Mouse (Mus musculus) urinary bladder, postnatal 36 days (tissue): ENCODE measurements around the gene Hist1h2bm.
"Not testable (repeated sequence)": the region's sequence is repeated elsewhere in the genome, so short reads cannot be mapped to it uniquely, and the experiment has no call there.

Source experiments
- DNase-seq, 2 experiments: peaks; one replicate each; pipeline ENCODE4 v3.0.0; 2022; ENCODE audit warnings: low spot score in 2 of 2, mixed read lengths in 1 of 2

Gene Hist1h2bm

DNA sequence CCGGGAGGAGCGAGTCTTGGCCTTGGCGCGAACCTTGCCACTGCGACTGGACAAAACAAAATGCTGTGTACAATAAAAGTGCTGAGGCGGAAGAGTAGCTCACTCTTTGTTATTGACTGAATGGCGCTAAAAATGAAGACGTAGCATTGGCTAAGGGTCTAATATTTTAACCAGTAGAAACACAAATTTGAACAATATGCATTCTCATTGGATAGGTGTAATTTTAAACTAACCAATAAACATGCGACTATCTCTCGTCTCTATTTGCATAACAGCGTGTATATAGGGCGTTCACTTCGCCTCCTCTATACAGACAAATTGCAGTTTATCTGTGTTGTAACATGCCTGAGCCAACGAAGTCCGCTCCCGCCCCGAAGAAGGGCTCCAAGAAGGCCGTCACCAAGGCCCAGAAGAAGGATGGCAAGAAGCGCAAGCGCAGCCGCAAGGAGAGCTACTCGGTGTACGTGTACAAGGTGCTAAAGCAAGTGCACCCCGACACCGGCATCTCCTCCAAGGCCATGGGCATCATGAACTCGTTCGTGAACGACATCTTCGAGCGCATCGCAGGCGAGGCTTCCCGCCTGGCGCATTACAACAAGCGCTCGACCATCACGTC lies at the start of gene Hist1h2bm:
Hist1h2bm (plus strand) TSS at position 288 of the 616 bp plus-strand sequence.
- peak; percentile 33 to 51 for DNase-seq

DNA sequence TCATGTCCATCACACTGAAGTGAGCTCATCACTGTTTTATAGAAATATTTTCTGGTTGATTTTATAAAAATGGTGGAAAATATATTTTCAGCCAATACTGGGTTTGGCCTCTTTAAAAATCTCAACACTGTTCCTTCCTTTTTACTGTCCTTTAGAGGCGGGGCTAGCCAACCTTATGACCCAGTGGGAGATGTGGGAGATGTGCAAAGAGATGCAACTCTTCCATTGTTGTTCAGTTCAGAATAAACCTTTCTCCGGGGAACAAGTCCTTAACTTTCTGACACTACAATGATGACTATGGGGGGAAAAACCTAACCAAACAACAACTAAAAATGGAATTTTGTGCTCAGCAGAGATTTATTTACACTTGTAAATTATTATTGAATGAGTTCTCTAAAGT lies 44.5 kb upstream of the Hist1h2bm start, which contains the start of gene Olfr1360:
Olfr1360 (minus strand) TSS at position 101 of the 400 bp plus-strand sequence.
- no peak for DNase-seq

DNA sequence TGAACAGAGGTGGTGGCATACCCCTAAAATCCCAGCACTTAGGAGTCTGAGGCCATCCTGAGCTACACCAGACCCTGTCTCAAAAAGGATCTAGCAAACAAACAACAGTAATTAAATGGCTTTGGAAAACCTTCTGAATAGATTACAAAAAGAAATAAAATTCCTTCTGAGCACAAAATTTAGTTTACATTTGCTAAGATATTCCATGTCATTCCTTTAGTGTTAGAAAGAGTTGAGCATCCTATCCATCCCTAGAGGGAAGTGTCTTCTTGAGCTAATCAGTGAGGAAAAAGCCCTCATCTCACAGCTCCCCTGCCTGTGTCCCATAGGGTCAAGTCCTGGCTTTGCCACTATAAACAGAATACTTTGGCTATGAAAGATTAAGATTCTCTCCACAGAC lies 24.0 kb upstream of the Hist1h2bm start, which contains the start of gene Olfr1359:
Olfr1359 (plus strand) TSS at position 301 of the 400 bp plus-strand sequence.
- DNase-seq: no peak

DNA sequence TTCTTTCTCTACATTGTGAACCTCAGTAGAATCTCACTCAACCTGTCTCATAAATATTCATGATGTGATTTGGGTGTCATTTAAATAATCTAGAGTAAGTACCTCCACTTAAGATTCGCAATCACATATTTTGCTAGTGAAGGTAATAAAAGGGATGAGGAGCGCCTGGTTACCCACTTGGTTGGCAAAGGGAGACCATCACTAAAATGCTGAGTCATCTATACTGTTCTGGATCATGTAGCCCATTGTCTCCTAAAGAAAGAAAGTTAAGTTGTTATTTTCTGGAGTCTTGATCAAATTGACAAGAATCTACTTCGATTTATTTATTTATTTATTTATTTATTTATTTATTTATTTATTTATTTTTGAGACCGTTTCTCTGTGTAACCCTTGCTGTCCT lies 15.2 kb upstream of the Hist1h2bm start:
- no peak for DNase-seq

DNA sequence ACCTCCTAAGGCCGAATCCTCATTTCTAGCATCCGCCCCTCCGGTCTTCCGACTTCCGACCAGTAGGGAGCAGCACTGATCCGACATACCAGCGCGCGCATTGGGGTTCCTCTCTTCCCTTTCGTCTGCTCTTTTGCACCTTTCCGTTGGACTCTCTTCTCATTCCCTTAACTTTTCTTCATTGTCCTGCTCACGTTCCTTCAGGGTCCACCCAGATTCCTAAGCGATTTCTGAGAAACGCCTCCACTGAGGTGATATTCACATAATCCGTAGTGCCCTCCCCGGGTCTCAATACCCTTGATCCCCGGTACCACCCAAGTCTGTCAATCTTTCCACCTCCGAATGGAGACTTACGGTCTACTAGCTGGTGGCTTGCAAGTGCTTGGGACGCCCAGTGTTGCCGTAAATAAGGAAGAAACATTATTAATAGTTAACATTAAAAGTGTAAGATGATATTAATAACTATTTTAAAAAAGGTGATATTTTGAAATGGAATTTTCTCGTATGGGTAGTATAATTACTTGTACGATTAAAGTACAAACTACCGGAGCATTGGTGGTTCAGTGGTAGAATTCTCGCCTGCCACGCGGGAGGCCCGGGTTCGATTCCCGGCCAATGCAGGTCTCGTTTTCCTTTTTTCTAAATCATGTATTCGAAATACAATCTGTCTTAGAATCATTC lies 11.7 kb upstream of the Hist1h2bm start:
- DNase-seq: peak; percentile 82 to 88

DNA sequence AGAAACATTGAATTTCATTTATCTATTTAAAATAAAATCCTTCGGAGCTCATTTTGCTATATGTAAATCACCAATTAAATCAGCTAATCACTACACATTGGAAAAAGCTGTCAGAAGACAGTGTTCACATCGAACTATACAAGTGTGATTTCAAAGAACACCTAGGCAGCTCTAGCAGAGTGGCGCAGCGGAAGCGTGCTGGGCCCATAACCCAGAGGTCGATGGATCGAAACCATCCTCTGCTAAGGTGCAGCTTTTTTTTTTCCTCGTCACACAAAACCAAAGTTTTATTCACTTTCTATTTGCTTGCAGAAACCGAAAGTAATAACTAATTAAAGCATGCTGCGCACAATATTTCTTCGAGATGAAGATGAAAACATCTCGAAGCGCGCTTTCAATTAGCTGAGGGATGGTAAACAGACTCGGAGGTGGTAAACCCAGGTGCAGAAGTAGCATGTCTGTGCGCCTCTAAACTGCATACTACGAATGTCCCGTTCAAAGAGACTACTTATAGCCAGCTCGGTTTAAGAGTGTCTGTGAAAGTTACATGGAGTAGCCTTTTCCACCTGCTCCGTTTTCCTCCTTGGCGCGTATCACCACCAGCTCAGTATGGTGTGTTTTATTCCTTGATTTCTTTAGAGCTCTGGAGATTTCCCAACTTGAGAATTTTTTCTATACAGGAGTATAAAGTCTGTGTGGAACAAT lies 10.9 kb upstream of the Hist1h2bm start:
- DNase-seq: peak; percentile 71 to 75

DNA sequence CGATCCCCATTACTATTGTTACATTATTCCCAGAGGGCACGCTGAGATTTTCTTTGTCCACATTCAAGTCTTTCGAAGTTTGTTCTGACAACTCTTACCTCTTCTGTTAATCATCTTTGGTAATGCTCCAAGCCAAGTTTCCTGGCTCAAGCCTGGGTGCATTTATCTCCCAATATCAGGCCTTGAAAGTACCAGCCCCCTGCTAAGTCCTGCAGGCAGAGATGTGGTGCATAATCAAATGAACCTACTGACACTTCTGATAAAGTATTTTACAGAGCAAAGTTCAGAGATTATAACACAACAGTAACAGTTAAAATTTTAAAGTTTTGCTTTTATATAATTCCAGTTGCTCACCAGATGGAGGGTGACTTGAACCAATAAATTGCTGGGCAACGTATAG lies 10.1 kb upstream of the Hist1h2bm start:
- no peak for DNase-seq

DNA sequence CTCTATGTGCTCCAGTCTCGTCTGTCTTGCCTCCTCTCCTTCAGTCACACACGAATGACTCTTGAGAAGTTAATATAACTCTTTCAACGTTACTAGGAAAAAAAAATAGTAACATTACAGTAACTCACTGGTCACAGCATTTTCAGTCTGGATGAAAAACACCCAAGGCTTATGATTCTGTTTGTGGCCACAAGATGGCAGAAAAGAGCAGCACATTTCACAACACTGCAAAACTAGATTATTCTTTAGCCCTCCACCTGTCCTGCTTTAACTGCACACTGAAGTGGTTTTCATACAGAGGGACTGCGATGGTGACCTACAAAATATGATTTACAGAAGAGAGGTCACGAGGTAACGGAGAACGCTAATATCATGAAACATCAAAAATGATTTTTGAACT lies 7.1 kb upstream of the Hist1h2bm start:
- DNase-seq: peak; percentile 41 to 58

DNA sequence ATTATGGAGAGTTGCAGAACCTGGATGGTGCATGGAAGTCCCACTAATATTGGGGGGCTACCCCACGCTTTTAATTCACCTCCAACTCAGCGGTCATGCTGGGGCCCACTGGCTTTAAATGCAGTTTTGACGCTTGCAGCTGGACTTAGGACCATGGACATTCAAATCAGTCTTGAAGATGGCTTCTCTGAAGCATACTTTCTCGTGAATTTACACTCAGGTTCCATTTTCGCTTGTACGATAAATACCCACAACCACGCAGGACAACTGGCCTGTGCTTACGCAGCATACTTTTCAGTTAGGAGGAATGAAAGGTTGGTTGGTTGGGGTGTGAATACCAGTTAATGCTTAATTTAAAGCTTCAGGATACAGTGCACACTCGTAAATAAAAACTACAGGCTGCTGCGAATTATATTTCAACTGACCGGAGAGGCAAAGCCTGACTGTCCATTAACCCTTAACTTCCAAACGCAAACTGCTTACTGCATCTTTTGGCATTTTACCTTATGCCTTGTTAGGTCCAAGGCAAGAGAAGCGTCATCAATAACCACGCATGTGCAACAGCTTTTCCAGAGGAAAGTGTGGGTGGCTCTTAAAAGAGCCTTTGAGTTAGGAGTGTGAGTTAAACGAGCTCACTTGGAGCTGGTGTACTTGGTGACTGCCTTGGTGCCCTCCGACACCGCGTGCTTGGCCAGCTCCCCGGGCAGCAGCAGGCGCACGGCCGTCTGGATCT lies 6.5 kb upstream of the Hist1h2bm start:
- no peak for DNase-seq

DNA sequence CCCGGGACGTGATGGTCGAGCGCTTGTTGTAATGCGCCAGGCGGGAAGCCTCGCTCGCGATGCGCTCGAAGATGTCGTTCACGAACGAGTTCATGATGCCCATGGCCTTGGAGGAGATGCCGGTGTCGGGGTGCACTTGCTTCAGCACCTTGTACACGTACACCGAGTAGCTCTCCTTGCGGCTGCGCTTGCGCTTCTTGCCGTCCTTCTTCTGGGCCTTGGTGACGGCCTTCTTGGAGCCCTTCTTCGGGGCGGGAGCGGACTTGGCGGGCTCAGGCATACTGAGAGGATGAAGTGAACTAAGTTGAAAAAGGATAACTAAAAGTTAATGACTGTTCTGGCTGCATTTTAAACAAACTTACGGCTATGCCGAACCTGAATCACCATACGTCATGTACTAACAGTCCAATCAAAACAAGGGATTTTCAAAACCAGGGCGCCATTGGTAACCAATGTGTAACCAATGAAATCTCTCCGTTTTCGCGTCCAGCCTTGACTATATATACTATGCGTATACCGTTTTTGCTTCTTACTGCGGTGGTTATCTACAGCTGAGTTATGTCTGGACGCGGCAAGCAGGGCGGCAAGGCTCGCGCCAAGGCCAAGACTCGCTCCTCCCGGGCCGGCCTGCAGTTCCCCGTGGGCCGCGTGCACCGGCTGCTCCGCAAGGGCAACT lies 5.8 kb upstream of the Hist1h2bm start, which contains the start of the genes Hist1h2bl and Hist1h2ai:
Hist1h2bl (minus strand) TSS at position 280 of the 676 bp plus-strand sequence.
Hist1h2ai (plus strand) TSS at position 559 of the 676 bp plus-strand sequence.
- peak; percentile 67 to 73 for DNase-seq

DNA sequence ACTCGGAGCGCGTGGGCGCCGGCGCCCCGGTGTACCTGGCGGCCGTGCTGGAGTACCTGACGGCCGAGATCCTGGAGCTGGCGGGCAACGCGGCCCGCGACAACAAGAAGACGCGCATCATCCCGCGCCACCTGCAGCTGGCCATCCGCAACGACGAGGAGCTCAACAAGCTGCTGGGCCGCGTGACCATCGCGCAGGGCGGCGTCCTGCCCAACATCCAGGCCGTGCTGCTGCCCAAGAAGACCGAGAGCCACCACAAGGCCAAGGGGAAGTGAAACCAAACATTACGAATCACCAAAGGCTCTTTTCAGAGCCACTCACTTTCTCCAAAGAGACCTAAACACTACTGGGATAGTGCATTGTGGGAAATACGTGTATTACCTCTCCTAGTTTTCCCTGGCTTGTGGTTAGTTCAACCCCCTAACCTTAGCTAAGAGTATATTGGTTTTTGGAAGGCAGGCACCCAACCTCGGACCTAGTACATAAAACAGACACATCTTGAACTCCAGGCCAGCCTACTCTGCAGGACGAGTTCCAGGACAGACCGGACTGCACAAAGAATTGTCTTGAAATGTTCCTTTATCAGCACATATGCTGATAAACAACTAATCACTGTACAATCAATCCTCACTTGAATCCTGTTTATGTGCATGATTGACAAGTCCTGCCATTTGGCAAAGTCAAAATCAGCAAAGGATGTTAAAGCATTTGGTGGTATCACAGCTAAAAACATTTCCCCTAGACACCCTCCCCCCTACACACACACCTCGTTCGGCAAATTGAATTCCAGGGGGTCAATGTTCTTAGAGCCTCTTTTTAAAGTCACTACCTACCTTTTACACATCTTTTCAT lies 5.1 kb upstream of the Hist1h2bm start:
- DNase-seq: not testable (repeated sequence)

DNA sequence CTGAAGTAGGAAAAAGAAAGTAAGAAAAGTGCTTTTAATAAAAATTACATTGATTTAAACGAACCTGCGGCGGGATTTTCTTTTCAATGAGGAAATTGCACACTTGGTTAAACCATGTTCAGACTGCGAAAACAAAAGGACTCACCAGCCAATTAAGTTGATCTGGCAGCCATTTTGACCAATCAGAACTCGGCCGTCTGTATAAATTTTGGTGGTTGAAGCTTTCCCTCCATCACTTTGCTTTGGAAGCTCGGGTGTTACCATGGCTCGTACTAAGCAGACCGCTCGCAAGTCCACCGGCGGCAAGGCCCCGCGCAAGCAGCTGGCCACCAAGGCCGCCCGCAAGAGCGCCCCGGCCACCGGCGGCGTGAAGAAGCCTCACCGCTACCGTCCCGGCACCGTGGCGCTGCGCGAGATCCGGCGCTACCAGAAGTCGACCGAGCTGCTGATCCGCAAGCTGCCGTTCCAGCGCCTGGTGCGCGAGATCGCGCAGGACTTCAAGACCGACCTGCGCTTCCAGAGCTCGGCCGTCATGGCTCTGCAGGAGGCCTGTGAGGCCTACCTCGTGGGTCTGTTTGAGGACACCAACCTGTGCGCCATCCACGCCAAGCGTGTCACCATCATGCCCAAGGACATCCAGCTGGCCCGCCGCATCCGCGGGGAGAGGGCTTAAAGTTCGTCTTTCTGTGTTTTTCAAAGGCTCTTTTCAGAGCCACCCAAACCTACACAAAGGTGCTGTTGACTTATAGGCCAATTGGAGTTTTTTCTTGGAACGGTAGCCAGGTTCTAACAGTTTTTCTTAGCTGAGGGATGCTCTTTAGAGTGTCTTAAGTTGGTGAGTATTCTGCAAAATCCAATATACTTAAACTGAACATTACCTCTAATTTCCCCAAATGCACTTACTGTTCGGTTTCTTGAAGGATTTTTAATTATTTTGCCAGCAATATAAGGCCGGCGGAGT lies 4.2 kb upstream of the Hist1h2bm start, which contains the start of gene Hist1h3h:
Hist1h3h (plus strand) TSS at position 263 of the 961 bp plus-strand sequence.
- peak; percentile 67 to 80 for DNase-seq

DNA sequence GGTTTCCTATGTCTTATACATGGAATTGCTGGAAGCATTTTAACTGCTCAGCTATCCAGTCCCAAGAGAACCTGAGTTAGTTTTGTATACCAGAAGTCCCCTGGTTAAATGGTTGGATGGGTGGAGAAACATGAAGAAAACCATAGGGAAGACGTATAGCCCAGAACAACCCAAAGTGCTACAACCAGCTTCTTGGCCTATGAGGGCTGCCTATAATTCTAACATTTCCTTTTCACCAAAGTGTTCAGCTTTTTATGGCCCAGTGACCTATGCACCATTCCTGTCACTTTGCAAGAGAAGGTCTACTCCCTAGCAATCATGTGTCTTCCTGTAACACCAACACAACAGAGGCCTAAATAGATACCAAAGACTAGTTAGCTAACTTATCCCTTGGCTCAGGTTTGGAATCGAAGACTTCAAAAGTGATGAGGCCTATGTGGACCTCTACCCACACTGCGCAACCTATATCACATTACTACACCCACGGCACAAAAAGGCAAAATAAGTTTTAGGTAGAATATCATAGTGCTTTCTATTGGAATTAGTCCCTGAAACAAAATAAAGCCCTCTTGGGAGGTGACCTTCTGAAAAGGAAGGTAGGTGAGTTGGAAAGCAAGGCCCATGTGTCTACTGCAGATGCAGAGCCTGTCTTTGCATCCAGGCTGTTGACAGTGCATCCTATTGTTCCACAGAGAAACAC lies 3.3 kb upstream of the Hist1h2bm start:
- no peak for DNase-seq

DNA sequence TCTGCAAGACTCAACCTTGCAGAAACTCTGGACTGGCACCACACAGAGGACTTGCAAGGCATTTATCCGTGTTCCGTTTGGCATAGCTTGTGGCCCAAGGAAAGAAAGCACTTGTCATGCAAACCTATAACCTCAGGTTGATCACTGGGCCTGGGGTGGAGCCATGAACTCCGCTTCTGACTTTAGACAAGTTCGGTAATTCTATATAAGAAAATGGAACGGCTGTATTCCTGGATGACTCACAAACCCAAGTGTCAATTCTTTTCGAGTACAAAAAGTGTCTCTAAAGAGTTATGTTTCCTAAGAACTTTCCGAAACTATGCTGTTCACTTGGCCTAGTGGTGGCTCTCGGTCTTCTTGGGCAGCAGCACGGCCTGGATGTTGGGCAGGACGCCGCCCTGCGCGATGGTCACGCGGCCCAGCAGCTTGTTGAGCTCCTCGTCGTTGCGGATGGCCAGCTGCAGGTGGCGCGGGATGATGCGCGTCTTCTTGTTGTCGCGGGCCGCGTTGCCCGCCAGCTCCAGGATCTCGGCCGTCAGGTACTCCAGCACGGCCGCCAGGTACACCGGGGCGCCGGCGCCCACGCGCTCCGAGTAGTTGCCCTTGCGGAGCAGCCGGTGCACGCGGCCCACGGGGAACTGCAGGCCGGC lies 612 bp upstream of the Hist1h2bm start:
- DNase-seq: not testable (repeated sequence)

DNA sequence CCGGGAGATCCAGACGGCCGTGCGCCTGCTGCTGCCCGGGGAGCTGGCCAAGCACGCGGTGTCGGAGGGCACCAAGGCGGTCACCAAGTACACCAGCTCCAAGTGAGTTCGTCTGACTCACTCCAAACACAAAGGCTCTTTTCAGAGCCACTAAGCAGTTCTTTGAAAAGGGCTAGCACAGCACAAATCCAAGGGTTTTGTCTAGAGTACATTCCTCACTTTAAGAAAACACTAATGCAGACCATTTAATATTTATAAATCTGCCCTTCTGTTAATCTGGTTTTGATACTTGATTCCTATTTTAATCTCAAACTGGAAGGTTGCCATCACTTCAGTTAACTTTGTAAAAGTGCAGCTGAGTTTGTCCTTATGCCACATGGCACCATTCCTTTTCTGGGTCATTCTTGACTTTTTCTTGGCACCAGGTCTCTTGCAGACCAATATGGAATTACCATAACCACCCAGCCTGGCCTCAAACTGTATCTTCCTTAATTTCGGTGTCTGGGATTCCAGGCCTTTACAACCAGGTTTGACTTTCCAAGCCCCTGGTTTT lies 605 bp downstream of the Hist1h2bm start:
- no peak for DNase-seq

DNA sequence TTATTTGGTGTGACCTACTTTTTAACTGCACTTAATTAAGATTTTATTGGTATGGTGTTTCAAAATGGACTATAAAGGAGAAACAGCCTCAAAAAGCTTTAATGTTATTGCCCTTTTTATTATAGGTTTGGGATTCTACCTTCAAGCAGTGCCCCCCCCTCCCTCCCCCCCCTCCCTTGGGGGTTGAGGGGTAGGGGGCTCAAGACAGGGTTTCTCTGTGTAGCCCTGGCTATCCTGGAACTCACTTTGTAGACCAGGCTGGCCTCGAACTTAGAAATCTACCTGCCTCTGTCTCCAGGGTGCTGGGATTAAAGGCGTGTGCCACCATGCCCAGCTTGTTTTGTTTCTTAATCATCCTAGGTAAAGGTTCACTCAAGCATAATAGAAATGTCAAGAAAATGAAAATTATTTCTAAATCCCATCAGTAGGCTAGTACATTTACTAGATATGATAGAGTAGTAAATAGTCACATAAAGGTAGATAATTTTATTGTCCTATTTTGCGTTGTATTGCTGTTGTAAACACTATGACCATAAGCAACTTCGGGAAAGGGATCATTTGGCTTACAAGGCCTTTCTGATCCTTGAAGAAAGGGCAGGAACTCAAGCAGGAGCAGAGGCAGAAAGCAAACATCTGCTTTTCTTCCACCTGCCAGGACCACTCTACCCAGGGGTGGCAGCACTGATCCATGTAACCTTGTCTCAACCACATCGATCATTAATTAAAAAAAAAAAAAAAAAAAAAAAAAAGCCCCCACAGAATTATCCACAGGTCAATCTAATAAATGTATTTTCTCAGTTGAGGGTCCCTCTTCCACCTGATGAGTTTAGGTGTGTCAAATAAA lies 1.4 kb downstream of the Hist1h2bm start:
- DNase-seq: no peak
